Mouse (Mus musculus): ENCODE measurements around the gene Plppr3.

The Plppr3 gene

DNA sequence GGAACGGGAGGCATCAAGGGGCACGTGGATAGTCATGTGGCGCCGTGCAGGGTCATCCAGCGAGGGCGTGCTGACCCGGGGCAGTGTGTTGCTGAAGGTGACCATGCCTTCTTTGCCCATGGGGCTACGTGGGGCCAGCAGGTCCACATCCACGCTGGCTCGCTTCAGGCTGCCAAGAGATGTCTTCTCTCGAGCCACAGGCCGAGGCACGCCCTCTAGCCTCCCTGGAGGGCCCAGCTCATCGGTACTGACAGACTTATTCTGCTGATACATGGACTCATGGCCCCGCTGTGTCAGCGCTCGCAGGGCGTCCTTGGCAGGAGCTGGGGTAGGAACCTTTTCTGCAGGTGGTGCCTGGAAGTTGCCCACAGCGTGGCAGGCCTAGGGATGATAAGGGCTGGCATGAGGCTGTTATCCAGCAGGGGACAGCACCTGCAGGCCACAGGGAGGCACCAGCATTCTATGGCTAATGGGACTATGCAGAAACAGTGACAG lies 8.6 kb downstream of the Plppr3 start:
- no peak for DNase-seq (ENCODE audit: low read depth, low spot score)

- DNase-seq (ENCODE audit: low read depth, low spot score) = no peak
Measured at GRCm38 (mm10) chr10:79865189-79865601, 9.2 kb downstream of the Plppr3 start.

GRCm38 (mm10) chr10:79864351-79865188 lies 9.9 kb downstream of the Plppr3 start:
- no peak for DNase-seq (ENCODE audit: low read depth, low spot score)

DNA sequence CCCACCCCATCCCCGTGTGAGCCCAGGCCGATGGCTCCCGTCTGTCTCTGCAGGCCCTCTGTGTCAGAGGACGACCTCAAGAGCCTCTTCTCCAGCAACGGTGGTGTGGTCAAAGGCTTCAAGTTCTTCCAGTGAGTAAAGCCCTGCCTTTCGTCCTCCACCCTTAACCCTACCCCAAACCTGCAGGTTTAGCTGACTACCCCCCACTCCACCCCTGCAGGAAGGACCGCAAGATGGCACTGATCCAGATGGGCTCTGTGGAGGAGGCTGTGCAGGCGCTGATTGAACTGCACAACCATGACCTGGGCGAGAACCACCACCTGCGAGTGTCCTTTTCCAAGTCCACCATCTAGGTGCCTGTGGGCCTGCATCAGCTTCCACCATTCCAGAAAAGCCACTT lies 11.5 kb downstream of the Plppr3 start:
- no peak for DNase-seq (ENCODE audit: low read depth, low spot score)

- DNase-seq (ENCODE audit: low read depth, low spot score) = no peak
Measured at GRCm38 (mm10) chr10:79862049-79862788, 12.2 kb downstream of the Plppr3 start.

- DNase-seq (ENCODE audit: low read depth, low spot score) = no peak
Measured at GRCm38 (mm10) chr10:79861230-79862048, 13.0 kb downstream of the Plppr3 start.

DNA sequence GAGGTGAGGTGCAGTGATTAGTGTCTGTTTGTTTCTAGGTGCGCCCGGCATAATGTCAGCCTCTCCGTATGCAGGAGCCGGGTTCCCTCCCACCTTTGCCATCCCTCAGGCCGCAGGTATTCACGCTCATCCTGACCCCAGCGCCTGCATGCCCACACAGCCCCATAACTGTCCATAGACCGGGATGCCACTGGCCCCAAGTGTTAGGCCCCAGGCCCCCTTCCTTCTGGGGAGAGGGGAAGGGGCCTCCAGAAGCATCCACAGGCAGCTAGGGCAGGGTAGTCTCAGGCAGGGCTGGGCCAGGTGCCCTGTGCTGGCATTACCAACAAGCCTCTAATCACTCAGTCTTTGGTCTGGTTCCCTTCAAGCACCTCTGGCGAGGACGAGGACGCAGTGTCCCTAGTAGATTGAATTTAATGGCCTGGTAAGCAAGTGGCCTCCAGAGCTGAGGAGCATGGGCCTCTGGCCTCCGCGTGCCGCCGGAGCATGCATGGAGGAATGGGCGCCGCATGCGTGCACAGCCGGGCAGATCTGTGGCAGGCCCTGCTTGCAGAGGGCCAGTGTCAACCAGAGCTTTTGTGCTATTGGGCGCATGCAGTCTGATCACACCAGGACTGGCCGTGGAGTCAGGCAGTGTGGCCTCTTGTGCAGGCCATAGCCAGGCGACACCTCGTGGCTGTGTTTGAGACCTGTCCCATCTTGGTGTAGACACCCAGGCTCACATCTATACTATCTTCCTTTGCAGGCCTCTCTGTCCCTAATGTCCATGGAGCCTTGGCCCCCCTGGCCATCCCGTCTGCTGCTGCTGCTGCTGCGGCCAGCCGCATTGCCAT lies 14.1 kb downstream of the Plppr3 start:
- no peak for DNase-seq (ENCODE audit: low read depth, low spot score)

DNA sequence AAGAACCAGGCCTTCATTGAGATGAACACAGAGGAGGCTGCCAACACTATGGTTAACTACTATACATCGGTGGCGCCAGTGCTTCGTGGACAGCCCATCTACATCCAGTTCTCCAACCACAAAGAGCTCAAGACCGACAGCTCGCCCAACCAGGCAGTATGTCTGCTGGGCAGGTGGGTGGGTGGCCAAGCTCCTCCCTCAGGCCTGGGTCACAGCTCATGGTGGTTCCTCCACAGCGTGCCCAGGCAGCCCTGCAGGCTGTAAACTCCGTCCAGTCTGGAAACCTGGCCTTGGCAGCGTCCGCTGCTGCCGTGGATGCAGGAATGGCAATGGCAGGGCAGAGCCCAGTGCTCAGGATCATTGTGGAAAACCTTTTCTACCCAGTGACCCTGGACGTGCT lies 15.3 kb downstream of the Plppr3 start:
- DNase-seq (ENCODE audit: low read depth, low spot score) = no peak

DNA sequence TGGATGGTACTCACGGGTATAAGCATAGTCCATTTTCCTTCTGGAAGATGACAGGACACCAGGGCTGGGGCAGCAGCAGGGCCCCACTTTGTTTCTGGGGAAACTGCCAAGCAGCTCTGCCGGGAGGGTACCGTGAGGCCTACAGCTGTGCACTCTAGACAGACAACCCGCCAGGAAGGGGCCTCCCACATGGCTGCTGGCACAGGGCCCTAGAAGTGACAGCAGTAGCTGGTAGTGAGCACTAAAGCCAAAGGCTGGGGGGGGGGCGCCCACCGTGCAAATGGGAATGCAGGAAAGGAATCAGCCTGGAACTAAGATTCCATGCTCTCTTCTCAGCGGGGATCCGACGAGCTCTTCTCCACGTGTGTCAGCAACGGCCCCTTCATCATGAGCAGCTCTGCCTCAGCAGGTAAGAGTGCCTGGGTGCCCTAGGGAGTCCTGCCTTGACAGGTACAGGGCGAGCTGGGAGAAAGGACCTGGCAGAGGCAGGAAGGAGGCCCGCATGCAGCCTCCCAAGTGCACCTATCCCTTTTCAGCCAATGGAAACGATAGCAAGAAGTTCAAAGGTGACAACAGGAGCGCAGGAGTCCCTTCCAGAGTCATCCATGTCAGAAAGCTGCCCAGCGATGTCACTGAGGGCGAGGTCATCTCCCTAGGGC lies 15.9 kb downstream of the Plppr3 start:
- DNase-seq (ENCODE audit: low read depth, low spot score) = no peak

GRCm38 (mm10) chr10:79857894-79858293 lies 16.5 kb downstream of the Plppr3 start:
- DNase-seq (ENCODE audit: low read depth, low spot score) = no peak

DNA sequence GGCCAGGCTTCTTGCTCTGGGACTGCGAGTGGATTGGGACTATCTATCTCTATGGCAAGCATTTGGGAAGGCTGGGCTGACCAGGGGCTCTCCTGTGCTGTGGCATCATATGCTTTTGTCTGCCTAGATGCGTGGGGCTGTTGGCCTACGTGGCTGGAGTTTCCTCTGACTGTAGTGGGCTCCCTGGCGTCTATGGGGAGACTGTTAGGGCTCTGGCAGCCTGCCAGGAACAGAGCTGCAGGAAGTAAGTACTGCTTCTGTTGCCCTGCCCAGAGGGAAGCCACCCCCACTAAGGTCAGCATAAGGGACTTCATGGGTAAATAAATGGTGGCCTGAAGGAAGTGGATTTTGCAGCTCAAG lies 17.0 kb downstream of the Plppr3 start:
- DNase-seq (ENCODE audit: low read depth, low spot score) = no peak

GRCm38 (mm10) chr10:79856704-79857451 lies 17.6 kb downstream of the Plppr3 start:
- no peak for DNase-seq (ENCODE audit: low read depth, low spot score)

DNA sequence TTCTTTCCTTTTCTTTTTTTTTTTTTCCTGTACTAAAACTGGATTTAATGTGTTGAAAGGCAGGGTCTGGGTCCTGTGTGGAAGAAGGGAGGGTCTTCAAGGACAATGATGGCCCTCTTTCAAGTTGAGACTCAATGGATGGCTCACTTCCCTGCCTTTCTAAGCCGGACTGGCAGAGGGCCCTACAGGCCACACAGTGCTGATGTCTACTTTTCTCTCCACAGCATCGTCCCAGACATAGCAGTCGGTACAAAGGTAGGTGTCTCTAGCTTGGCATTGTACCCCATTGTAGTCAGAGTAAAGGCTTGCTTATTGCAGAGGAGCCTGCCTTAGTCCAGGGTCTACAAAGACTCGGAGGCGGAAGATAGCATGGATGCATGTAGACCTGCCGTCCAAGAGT lies 18.2 kb downstream of the Plppr3 start:
- no peak for DNase-seq (ENCODE audit: low read depth, low spot score)

GRCm38 (mm10) chr10:79855558-79856184 lies 18.8 kb downstream of the Plppr3 start:
- DNase-seq (ENCODE audit: low read depth, low spot score) = no peak

DNA sequence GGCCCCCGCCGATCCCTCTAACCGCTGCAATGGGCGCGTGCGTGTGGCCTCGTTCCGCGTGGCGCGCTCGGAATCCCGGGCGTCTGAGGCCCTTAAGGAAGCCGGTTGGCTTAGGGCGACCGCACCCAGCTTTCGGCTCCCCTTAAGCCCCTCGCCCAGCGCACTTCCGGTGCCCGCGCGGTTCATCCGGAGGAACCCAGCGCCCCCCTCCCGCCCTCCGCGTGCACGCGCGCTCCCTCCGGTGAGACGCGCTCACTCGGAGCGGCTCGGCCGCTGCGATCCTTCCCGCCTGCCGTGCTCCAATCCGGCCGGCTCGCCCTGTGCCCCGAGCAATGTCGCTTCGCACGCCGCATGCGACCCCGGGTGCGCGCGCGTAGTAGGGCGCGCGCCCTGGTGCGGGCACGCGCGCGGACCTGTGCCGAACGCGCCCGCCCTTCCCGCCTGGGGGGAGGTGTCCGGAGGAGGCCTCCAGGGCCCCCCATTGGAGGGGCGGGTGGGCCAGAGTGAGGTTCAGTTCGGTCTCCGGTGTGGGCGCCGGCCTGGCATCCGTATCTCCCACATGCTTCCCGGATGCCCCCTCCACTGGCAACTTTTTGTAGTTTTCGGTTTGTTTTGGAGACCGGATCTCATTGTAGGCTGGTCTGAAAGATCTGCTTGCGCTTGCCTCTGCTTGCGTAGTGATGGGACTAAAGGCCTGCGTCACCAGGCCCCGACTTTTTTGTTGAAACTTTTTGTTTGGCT lies 19.5 kb downstream of the Plppr3 start:
- DNase-seq (ENCODE audit: low read depth, low spot score) = no peak

- peak; percentile 100 for DNase-seq (ENCODE audit: low read depth, low spot score)
Measured at GRCm38 (mm10) chr10:79853860-79854795, 20.3 kb downstream of the Plppr3 start, which contains the start of gene Ptbp1. TSS of gene Ptbp1 (plus strand) at chr10:79854427.

DNA sequence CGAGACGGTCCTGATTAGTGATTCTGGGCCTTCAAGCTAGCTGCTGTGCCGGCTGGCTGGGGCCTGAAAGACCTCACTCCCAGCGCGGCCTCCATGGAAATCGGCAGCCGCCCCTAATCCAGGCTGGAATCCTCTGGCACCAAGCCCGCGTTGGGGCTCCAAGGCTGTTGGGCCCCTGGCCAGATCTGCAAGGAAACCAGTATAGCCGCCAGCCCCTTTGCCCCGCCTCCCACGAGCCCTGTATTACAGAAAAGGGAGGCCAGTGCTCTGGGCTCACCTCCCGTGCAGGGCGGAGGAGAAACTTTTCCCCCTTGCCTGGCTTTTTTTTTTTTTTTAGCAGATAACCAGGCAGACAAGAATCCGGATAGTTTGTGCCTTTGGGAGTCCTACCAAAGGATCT lies 21.0 kb downstream of the Plppr3 start:
- DNase-seq (ENCODE audit: low read depth, low spot score) = no peak
